Mouse (Mus musculus): ENCODE data around the gene Dhx40. TPM values are rescaled to one million over a fixed set of nuclear protein-coding genes. Genes with fewer than 3 reads are reported as not detected.

Gene Dhx40
- polyA plus RNA-seq (2015; fragmentation: Nextera tagmentation; extraction: Ambion mirVana), result 17.6 and 19.8 TPM in 2 replicates

DNA sequence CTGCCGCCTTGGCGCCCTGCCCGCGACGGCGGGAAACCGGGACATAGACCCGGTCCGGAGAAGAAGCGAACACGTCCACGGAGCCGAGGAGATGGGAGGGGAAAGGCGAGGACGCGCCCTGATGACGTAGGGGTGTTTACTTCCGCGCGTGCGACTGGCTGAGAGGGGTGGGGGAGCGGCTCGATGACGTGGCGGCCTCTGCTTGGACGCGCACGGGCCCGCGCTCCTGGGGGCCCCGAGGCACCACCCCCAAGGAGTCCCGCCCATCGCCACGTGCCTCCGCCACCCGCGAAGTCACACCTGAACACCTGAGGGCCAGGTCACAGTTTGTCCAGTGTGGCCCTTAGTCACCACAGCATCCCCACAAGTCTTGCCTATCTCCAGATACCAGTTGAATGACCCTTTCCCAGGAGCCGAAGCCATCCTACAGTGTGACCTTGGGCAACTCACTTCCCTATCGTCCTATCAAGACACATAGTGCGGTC is at the start of gene Dhx40:
Gene Dhx40, minus strand, starts transcription at position 242 of the 485 bp plus-strand sequence.
- no peaks in the 10 kb centered on the region for H3K27me3 ChIP-seq

DNA sequence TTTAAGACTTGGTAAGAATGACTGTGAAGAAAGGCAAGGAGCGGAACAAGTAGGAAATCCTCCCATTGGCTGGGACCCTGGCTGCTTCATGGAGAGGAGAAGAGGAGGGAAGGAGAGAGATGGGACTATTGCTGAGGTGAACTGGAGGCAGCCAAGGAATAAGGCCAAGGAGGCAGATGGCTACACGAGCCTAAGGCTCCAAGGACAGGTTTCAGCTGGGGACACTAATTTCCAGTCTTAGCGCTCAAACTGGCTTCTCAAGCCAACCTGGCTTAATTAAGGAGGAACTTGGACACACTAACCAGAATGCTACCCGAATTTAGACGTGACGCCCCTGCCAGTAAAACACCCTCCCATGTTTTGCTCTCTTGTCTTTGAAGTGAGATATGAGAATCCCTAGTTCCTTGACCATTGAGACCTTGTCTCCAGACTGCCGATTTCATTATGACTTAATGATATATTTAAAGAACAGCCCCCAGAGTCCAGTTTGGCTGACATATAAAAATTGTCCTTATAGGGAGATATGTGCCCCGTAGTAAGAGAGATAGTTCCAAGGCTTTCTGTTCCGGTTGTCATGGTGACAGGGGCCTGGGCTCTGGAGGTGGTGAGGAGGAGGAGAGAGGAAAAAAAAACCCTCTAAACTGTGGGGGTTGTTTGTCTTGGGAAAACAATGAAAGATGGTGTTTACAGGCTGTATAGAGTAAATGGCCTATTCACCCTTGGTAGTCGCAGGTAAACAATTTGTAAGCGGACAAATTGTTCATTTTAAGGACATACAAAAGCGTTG is 48.3 kb upstream of the Dhx40 start:
- Histone ChIP-seq H3K4me1 (replicated peaks) (peaks cover 35% of the 10 kb centered on the region), H3K36me3 (no peaks in the 10 kb centered on the region), H3K27ac (replicated peaks) (no peak overlapping the region), H3K4me3 (no peak overlapping the region), H3K9ac (no peak overlapping the region), H3K27me3 (no peaks in the 10 kb centered on the region), H3K4me2 (no peak overlapping the region), H3K9me3 (no peaks in the 10 kb centered on the region)
- no peak for ATAC-seq (ENCODE audit: low FRiP score, low read depth)
- 60% methylated on average over 12 of the region's 12 CpGs for WGBS

More for the DNA sequence above, at the start of gene Dhx40:
- peaks cover 16% of the 10 kb centered on the region for H3K4me1 ChIP-seq (replicated peaks)
- peak within 1 kb of the TSS; percentile 93 for H3K4me2 ChIP-seq
- WGBS, result 4% methylated on average over 39 of the region's 40 CpGs
- peak within 1 kb of the TSS; percentile 99 for H3K4me3 ChIP-seq
- peak within 1 kb of the TSS; percentile 65 for H3K9ac ChIP-seq
- H3K36me3 ChIP-seq, result peaks cover 16% of the 10 kb centered on the region
- no peaks in the 10 kb centered on the region for H3K9me3 ChIP-seq
- peak within 1 kb of the TSS; percentile 84 for H3K27ac ChIP-seq (replicated peaks)
- ATAC-seq (ENCODE audit: low FRiP score, low read depth), result peak; percentile 95

DNA sequence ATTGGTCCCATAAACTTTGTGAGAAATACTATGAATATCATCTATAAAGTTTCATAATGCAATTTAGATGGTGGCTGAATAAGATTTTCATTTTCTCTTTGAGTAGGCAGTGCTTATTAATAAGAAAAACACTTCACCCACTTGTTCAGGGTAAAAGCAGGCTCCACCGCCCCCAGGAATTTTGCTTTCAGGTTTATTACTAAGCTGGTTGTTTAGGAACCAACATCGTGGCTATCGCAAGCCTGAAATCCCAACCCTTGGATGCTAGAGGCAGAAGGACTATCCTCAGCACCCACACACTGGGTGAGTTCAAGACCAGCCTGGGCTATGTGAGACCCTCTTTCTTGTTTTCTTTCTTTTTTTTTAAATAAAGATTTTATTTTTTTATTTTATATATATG is 45.5 kb upstream of the Dhx40 start:
- H3K27me3 ChIP-seq, result no peaks in the 10 kb centered on the region
- no peaks in the 10 kb centered on the region for H3K9me3 ChIP-seq
- 75% methylated on average over 3 of the region's 3 CpGs for WGBS
- no peak overlapping the region for H3K9ac ChIP-seq
- H3K4me3 ChIP-seq, result no peak overlapping the region
- H3K27ac ChIP-seq (replicated peaks), result 0 out of 2 replicates have a peak overlapping the region, but pooled peaks have one; percentile 20
- no peak overlapping the region for H3K4me2 ChIP-seq
- no peak for ATAC-seq (ENCODE audit: low FRiP score, low read depth)
- no peaks in the 10 kb centered on the region for H3K36me3 ChIP-seq
- peaks cover 37% of the 10 kb centered on the region for H3K4me1 ChIP-seq (replicated peaks)

DNA sequence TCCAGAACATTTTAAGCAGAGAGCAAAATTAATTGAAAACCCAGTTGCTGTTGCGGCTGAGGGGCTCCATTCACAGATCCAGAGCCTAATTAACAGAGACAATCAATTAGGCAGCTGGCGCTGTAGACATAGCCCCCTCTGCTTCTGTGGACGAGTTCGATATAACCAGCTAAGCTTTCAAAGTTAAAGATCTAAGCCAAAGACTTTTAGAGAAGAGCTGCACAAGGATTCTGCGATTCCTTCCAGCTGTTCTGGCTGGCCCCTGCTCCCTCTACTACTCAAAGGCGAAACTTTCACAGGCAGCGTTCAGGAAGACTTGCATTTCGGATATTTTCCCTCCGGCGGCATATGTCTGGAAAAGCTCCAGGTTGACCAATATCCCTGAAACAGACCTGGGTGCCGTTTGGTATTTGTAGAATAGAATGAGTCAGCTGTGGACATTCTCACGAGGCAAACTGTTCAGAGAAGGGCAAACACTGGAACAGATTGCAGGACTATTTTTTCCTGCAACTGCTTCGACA is 45.0 kb upstream of the Dhx40 start:
- no peaks in the 10 kb centered on the region for H3K27me3 ChIP-seq
- no peak for ATAC-seq (ENCODE audit: low FRiP score, low read depth)
- H3K4me1 ChIP-seq (replicated peaks), result peaks cover 37% of the 10 kb centered on the region
- no peaks in the 10 kb centered on the region for H3K36me3 ChIP-seq
- H3K27ac ChIP-seq (replicated peaks), result peak overlapping the region; percentile 51; the same call in 1 of the 2 replicates
- 40% methylated on average over 13 of the region's 13 CpGs for WGBS
- H3K4me2 ChIP-seq, result peak overlapping the region; percentile 1
- H3K9me3 ChIP-seq, result no peaks in the 10 kb centered on the region
- H3K4me3 ChIP-seq, result no peak overlapping the region
- H3K9ac ChIP-seq, result no peak overlapping the region

DNA sequence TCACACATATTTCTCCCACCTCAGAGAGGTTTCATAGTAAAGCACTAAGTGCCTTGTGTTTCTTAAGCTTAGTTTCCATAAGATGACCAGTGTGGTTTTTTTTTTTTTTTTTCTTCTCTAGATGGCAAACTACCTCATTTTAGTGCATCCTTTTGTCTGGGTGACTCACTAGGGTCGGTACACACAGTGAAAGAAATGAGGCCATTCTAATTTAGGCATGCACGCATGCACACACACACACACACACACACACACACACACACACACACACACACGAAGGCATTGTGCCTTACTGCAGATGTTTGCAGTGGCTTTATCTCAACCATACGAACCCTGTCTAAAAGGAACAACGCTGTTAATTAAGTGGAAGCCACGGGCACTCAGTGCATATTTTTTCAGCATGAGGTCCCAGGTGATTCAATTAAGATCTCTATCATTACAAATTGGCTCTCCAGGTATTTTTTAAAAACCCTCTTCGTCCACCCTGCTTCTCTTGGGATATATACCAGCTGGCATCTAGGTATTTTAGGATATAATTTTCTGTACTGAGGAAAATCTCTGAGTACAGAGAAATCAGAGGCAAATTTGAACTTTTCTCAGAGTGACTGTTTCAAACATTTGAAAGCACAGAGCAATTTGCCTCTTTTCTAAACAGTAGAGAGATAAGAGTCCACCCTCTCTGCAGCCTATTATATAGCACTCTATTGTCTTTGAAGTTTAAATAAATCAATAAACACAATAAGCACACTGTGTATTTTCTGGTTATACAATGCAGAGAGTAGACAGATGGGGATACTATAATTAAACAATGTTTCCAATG is 44.4 kb upstream of the Dhx40 start:
- Histone ChIP-seq H3K4me2 (peak overlapping the region; percentile 1), H3K9me3 (no peaks in the 10 kb centered on the region), H3K9ac (no peak overlapping the region), H3K27ac (replicated peaks) (peak overlapping the region; percentile 51), H3K36me3 (no peaks in the 10 kb centered on the region), H3K4me1 (replicated peaks) (peaks cover 37% of the 10 kb centered on the region), H3K4me3 (no peak overlapping the region), H3K27me3 (no peaks in the 10 kb centered on the region)
- 0 out of 2 replicates have a peak, but pooled peaks have one; percentile 48 for ATAC-seq (ENCODE audit: low FRiP score, low read depth)
- 20% methylated on average over 7 of the region's 7 CpGs for WGBS

DNA sequence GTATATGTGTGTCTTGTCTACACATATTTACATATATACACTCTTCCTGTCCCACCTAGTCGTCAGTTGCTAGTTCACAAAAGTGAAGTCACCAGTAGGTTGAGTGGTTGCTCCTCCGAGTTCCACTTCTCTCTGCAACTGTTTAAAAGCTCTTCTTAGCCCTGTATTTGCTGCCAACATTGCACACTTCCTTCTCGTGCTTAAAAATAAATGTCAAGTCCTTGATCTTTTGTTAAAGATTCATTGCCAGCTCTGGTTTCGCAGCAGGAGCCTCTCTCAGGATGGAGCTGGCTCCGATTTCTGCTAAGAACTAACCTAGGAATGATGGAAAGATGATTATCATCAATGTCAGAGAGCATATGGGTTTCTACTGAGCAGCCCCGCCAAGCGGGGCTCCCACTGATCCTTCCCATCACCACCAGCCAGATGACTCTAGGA is 43.7 kb upstream of the Dhx40 start:
- Histone ChIP-seq H3K27ac (replicated peaks) (peak overlapping the region; percentile 51), H3K4me3 (no peak overlapping the region), H3K27me3 (no peaks in the 10 kb centered on the region), H3K4me2 (no peak overlapping the region; the same call in 1 of the 2 replicates), H3K9me3 (no peaks in the 10 kb centered on the region), H3K4me1 (replicated peaks) (peaks cover 34% of the 10 kb centered on the region), H3K36me3 (no peaks in the 10 kb centered on the region), H3K9ac (no peak overlapping the region)
- ATAC-seq (ENCODE audit: low FRiP score, low read depth), result no peak
- 44% methylated on average over 7 of the region's 7 CpGs for WGBS

DNA sequence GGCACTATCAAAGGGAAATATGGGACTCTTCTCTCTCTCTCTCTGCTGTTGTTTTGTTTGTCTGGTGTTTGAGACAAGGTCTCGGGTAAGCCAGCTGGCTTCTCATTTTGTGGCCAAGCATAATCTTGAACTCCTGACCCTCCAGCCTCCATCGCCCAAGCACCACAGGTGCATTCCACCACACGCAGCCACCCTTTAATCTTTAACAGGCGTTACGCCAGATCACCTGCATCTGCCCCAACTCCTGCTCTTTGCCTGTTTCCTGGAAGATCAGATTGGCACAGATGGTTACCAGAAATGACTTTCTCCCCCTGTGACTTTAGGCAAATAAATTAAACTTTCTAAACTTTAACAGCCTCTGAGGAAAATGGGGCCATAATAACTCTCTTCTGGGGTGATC is 36.3 kb upstream of the Dhx40 start:
- peaks cover 18% of the 10 kb centered on the region for H3K4me1 ChIP-seq (replicated peaks)
- ATAC-seq (ENCODE audit: low FRiP score, low read depth), result no peak
- H3K27me3 ChIP-seq, result no peaks in the 10 kb centered on the region
- no peak overlapping the region for H3K9ac ChIP-seq
- no peaks in the 10 kb centered on the region for H3K36me3 ChIP-seq
- no peak overlapping the region for H3K27ac ChIP-seq (replicated peaks)
- 77% methylated on average over 5 of the region's 5 CpGs for WGBS
- no peak overlapping the region for H3K4me3 ChIP-seq
- H3K9me3 ChIP-seq, result no peaks in the 10 kb centered on the region
- no peak overlapping the region for H3K4me2 ChIP-seq

DNA sequence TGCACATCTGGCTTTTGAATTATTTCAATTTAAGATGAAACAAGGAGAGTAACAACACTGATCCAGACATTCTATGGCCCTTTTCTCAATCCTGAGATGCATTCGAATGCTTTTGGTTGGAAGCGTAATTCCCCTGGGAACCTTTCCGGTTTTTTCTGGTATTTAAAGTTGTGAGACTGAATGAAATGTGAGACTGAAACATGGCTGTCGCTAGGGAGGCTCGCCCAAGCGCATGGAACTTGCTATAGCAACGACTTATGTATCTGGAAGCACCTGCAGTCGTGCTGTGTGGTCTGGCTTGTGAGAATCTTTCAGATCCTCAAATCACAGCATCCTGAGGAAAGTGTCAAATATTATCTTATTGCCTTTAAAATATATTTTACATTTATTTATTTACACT is 33.7 kb upstream of the Dhx40 start:
- H3K27me3 ChIP-seq, result no peaks in the 10 kb centered on the region
- WGBS, result 73% methylated on average over 8 of the region's 8 CpGs
- no peak overlapping the region for H3K4me3 ChIP-seq
- no peak overlapping the region for H3K4me2 ChIP-seq
- no peak overlapping the region for H3K9ac ChIP-seq
- no peaks in the 10 kb centered on the region for H3K36me3 ChIP-seq
- no peaks in the 10 kb centered on the region for H3K9me3 ChIP-seq
- H3K4me1 ChIP-seq (replicated peaks), result peaks cover 18% of the 10 kb centered on the region
- no peak for ATAC-seq (ENCODE audit: low FRiP score, low read depth)
- peak overlapping the region; percentile 26; the same call in 1 of the 2 replicates for H3K27ac ChIP-seq (replicated peaks)

DNA sequence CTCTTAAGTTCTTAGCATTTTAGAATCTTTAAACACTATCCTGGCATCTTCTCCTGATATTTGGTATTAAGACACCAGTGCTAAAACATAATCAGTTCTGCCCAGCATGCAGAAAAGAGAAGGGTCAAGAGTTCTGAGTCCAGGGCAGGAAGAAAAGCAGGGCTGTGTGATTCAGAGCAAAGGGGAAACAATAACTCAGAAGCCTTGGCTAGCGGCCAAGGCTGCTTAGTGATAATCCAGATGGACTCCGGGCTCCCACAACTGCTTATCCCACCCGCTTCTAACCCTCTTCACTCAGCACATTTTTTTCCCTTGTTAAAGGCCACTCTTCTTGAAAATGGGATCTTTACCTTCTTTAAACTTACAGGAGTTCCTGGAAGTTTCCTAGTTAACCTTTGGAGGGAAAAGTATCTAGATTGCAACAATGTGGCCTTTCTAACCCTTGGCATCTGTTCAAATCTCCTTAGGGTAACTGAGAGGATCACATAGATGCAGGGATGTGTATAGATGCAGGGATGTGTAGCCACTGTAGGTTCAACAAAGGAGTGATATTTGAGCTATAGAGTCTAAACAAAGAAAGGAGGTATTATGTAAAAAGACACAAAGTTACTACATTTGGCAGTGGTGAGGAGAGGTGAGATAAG is 33.1 kb upstream of the Dhx40 start:
- no peak overlapping the region for H3K9ac ChIP-seq
- ATAC-seq (ENCODE audit: low FRiP score, low read depth), result no peak
- WGBS, result 4% methylated on average over 3 of the region's 3 CpGs
- peaks cover 18% of the 10 kb centered on the region for H3K4me1 ChIP-seq (replicated peaks)
- no peaks in the 10 kb centered on the region for H3K9me3 ChIP-seq
- peak overlapping the region; percentile 26; the same call in 1 of the 2 replicates for H3K27ac ChIP-seq (replicated peaks)
- H3K27me3 ChIP-seq, result no peaks in the 10 kb centered on the region
- H3K4me3 ChIP-seq, result no peak overlapping the region
- H3K36me3 ChIP-seq, result no peaks in the 10 kb centered on the region
- H3K4me2 ChIP-seq, result no peak overlapping the region

DNA sequence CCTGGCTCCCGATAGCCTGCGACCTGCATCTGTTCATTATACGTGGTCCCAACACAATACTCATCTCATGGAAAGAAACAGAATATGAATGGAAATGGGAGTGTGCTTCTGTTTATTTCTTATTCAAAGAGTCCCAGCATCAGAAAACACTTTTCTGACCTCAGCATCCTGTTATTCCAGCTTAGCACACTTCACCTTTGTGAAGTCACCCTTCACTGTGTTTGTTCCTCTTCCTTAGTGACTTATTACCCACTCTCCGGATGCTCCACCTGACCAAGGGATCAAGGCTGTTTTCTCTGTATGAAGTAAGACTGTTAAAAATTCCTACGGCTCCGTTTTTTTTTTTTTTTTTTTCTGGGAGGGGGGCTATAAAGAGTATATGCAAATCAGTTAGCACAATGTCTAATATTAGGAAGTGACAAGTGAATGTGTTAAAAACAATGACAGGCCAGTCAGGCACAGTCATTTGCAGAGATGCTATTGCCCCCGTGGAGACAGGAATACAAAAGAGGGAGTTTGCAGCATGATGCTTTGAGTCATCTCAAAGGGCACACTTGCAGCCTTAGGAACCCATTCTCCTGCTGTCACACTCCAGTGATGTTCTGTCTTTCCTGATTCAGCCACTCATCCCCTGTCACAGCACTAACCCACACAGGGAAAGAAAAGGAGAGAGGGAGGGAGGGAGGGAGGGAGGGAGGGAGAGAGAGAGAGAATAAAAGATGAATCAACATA is 32.3 kb upstream of the Dhx40 start:
- H3K36me3 ChIP-seq, result no peaks in the 10 kb centered on the region
- no peak overlapping the region for H3K4me2 ChIP-seq
- no peak for ATAC-seq (ENCODE audit: low FRiP score, low read depth)
- no peaks in the 10 kb centered on the region for H3K9me3 ChIP-seq
- no peaks in the 10 kb centered on the region for H3K27me3 ChIP-seq
- peaks cover 18% of the 10 kb centered on the region for H3K4me1 ChIP-seq (replicated peaks)
- H3K27ac ChIP-seq (replicated peaks), result peak overlapping the region; percentile 62; the same call in 1 of the 2 replicates
- WGBS, result 26% methylated on average over 7 of the region's 7 CpGs
- H3K9ac ChIP-seq, result no peak overlapping the region
- H3K4me3 ChIP-seq, result no peak overlapping the region

DNA sequence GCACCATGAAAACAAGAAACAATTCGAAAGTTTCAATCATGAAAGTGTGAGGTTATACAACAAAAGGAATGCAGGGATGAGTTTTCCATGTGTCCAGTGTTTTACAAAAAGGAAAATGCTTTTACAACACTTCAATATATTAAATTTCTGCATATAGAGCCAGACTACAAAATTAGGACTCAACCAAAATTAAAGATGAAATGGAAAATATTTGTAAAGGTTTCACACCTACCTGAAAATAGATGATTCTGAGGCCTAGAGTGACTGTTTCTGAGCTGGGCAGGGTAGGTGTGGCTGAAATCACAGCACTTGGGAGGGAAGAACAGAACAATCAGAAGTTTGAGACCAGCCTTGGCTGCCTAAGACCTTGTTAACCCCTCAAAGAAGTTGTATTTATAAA is 31.2 kb upstream of the Dhx40 start:
- no peak for ATAC-seq (ENCODE audit: low FRiP score, low read depth)
- Histone ChIP-seq H3K27me3 (no peaks in the 10 kb centered on the region), H3K4me1 (replicated peaks) (peaks cover 18% of the 10 kb centered on the region), H3K4me3 (no peak overlapping the region), H3K27ac (replicated peaks) (no peak overlapping the region), H3K36me3 (no peaks in the 10 kb centered on the region), H3K9ac (no peak overlapping the region), H3K9me3 (no peaks in the 10 kb centered on the region), H3K4me2 (no peak overlapping the region)
- 89% methylated on average over 1 of the region's 1 CpGs for whole genome bisulfite sequencing

Data from hindbrain, embryonic 15.5 days (tissue).